Mouse (Mus musculus): Measurements from ENCODE around the gene Trip4.

The Trip4 gene

GRCm38 (mm10) chr9:65834628-65835354, 73.8 kb downstream of the Trip4 start:
- DNase-seq (ENCODE audit: low read depth, low spot score), result no peak

DNA sequence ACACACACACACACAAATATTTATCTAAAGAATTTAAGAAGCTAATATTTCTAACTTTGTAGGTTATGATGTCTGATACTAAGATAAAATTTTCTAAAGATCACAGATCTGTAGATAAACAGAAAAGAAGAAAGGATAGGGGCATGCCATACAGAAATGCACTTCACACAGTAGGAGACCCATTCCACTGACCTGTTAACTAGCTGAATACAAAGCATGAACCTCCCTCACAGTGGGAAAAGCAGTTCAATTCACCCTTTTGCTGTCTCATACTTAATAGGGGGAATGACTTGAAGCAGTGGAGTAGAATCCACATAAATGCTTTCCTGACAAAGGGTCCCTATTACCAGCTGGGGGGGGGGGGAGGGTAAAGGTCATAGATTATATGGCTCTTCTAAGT, 75.0 kb downstream of the Trip4 start:
- DNase-seq (ENCODE audit: low read depth, low spot score), result no peak

GRCm38 (mm10) chr9:65833230-65833629, 75.4 kb downstream of the Trip4 start:
- DNase-seq (ENCODE audit: low read depth, low spot score), result no peak

DNA sequence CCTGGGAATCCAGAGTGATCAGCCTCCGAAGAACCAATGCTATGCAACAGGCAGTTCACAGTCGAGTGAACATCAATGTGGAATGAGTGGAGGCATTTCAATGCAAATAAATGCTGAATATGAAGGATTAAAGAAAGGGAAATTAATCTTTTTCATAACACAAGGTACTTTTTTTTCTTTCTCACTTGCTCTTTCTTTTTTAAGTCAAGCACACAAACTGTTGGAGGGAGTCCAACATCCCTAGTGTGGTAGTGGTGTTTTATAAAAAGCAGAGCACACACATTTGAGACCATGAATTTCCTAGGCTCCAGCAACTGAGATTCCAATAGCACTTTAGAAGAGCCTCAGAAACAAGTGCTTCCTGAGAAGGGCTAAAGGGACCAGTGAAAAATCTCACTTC, 76.6 kb downstream of the Trip4 start:
- no peak for DNase-seq (ENCODE audit: low read depth, low spot score)

- no peak for DNase-seq (ENCODE audit: low read depth, low spot score)
These were observed 77.4 kb downstream of the Trip4 start for GRCm38 (mm10) chr9:65831164-65831563.

GRCm38 (mm10) chr9:65830255-65830654, 78.3 kb downstream of the Trip4 start:
- no peak for DNase-seq (ENCODE audit: low read depth, low spot score)

GRCm38 (mm10) chr9:65829410-65829809, 79.2 kb downstream of the Trip4 start:
- DNase-seq (ENCODE audit: low read depth, low spot score), result no peak

DNA sequence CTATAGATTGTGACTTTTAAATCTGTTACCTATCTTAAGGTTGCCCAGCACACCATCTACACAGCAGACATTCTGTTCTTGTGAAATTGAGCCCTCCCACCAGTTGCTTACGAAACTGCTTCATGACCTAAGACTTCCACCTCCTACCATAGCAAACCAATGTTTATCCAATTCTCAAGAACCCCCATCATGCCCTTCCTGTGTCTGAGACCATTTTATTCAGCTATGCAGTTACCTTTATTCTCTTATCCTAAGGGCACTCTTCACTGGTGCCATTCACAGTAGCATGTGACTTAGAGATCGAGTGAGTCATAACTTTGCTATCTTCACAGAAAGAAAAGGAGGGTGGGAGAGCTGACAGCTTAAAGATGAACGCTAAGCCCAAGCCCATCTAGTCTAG, 80.1 kb downstream of the Trip4 start:
- no peak for DNase-seq (ENCODE audit: low read depth, low spot score)

GRCm38 (mm10) chr9:65828016-65828403, 80.6 kb downstream of the Trip4 start:
- no peak for DNase-seq (ENCODE audit: low read depth, low spot score)

- peak; percentile 87 for DNase-seq (ENCODE audit: low read depth, low spot score)
These were observed 81.1 kb downstream of the Trip4 start, which contains the start of gene Zfp609 for GRCm38 (mm10) chr9:65827344-65828015. Gene Zfp609 (minus strand): TSS chr9:65827564.

DNA sequence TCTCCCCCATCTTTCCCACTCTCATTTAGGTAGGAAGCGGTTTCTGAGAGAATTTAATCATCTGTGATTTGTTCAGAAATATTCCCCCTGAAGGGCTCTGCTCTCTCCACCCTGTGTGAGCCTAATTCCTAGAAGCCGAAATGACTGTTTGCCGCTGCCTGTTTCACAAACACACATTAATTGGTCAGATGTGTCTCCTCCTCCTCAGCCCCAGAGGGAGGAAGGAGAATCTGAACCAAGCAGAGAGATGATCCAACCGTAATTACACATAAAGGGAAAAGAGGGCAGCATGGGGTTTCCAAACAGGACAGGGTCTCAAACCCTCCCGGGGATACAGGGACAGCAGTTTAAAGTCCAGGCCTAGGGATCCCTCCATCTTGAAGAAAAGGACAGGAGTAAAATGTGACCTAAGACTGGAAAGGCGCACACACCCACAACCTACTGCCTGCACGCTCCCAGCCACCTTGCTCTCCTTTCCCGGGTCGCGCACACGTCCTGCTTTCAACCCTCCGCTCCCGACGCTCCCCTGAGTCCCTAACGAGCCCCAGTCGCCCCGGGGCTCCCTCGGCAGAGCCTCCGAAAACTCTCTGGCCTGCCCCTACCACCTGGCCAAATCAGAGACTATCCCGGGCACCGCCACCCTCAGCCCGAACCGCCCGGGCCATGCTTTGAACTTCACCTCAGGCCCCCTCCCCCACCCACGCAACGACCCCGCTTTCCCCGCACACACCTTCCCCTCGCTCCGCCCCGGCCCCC, 81.8 kb downstream of the Trip4 start:
- DNase-seq (ENCODE audit: low read depth, low spot score), result peak; percentile 20

- no peak for DNase-seq (ENCODE audit: low read depth, low spot score)
These were observed 82.4 kb downstream of the Trip4 start for GRCm38 (mm10) chr9:65826226-65826587.

- no peak for DNase-seq (ENCODE audit: low read depth, low spot score)
These were observed 84.7 kb downstream of the Trip4 start for GRCm38 (mm10) chr9:65823716-65824462.

DNA sequence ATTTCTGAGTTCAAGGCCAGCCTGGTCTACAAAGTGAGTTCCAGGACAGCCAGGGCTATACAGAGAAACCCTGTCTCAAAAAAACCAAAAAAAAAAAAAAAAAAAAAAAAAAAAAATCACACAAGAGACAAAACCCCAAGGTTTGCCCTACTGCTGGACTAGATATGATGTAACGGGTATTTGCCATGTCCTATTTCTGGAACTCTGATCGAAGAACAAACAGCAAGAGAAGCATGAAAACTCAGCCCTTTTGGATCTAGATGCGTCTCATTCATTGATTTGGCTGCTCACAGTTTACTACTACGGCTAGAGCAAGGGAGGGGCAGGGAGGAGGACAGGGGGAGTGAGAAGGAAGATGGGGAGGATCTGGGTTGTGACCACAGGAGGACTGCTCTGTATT, 86.6 kb downstream of the Trip4 start:
- DNase-seq (ENCODE audit: low read depth, low spot score), result no peak

- no peak for DNase-seq (ENCODE audit: low read depth, low spot score)
These were observed 88.3 kb downstream of the Trip4 start for GRCm38 (mm10) chr9:65820301-65820700.

GRCm38 (mm10) chr9:65818402-65818801, 90.2 kb downstream of the Trip4 start:
- DNase-seq (ENCODE audit: low read depth, low spot score), result no peak

- no peak for DNase-seq (ENCODE audit: low read depth, low spot score)
These were observed 95.8 kb downstream of the Trip4 start for GRCm38 (mm10) chr9:65812841-65813240.

GRCm38 (mm10) chr9:65811784-65812183, 96.8 kb downstream of the Trip4 start:
- DNase-seq (ENCODE audit: low read depth, low spot score), result no peak

GRCm38 (mm10) chr9:65807818-65808217, 100.8 kb downstream of the Trip4 start:
- DNase-seq (ENCODE audit: low read depth, low spot score), result no peak

GRCm38 (mm10) chr9:65807251-65807650, 101.3 kb downstream of the Trip4 start:
- no peak for DNase-seq (ENCODE audit: low read depth, low spot score)

DNA sequence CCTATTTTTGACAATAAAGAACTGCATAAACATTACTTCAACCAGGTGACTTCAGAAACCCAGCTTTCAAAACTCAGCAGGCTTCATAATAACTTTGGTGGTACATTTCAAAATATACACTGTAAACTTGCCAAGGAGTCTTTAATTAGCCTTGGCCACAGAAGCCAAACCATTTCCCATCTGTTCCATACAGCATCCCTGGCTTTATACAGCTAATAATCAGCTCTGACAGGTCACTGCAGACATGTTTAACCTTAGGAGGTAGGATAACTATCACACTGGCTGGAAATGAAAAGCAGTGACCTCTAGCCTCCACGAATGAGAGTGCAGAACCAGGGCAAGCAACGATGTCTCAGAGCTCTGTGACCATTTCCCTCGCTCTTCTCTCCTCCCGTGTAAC, 108.8 kb downstream of the Trip4 start:
- DNase-seq (ENCODE audit: low read depth, low spot score), result no peak

DNA sequence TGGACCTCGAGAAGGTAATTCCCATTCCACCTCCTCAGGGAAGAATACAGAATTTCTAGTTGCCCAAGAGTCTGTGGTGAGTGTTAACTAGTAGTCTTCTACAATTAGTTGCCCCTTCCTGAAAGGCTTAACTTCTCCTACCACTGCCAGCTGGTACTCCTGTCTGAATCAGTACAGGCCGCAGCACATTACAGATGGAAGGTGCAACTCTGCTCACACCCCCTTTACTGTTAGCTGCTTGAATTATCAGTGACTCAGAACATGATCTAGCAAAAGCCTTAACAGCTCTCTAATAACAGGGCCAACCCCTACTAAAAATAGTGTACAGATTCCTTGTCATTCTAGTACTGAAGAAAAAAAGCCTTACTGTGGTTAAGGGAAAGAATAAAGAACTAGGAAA, 112.9 kb downstream of the Trip4 start:
- DNase-seq (ENCODE audit: low read depth, low spot score), result no peak

Data from WW6 (cell line).